Mouse (Mus musculus) heart, embryonic 13.5 days (tissue): ENCODE data around the gene Cd37. TPM values are rescaled to one million over a fixed set of nuclear protein-coding genes. Genes with fewer than 3 reads are reported as not detected.
"Not testable (repeated sequence)": the region's sequence is repeated elsewhere in the genome, so short reads cannot be mapped to it uniquely, and the experiment has no call there.

Source experiments
- ATAC-seq: fragments of 200-750 bp; cut with Nextera tagmentation; 2 replicates; pipeline ENCODE4 v1.8.0; 2017; ENCODE audit warnings: moderate TSS enrichment; ENCODE audit not compliant: insufficient number of reproducible peaks, low FRiP score, low TSS enrichment; ENCODE audit errors: extremely low read depth
- H3K27ac ChIP-seq: fragments of 300-500 bp; sonication (generic); replicated peaks from 2 replicates; pipeline ENCODE4 v1.5.1; 2015; ENCODE audit warnings: moderate library complexity, mild to moderate bottlenecking, inconsistent platforms
- H3K27me3 ChIP-seq: fragments of 300-500 bp; sonication (generic); replicated peaks from 2 replicates; pipeline ENCODE4 v1.6.1; 2015; ENCODE audit warnings: mild to moderate bottlenecking, inconsistent platforms
- H3K36me3 ChIP-seq: fragments of 300-500 bp; sonication (generic); 2 replicates; pipeline ENCODE4 v1.6.1; 2015; ENCODE audit warnings: mild to moderate bottlenecking, inconsistent platforms
- H3K4me1 ChIP-seq: fragments of 300-500 bp; sonication (generic); 2 replicates; pipeline ENCODE4 v1.6.1; 2015; ENCODE audit warnings: inconsistent platforms
- H3K4me2 ChIP-seq: fragments of 300-500 bp; sonication (generic); 2 replicates; pipeline ENCODE4 v1.6.1; 2015; ENCODE audit warnings: inconsistent platforms, mild to moderate bottlenecking, moderate library complexity
- H3K4me3 ChIP-seq: fragments of 300-500 bp; sonication (generic); 2 replicates; pipeline ENCODE4 v1.5.1; 2015; ENCODE audit warnings: moderate library complexity, mild to moderate bottlenecking, inconsistent platforms
- H3K9ac ChIP-seq: fragments of 300-500 bp; sonication (generic); 2 replicates; pipeline ENCODE4 v1.6.1; 2015; ENCODE audit warnings: inconsistent platforms, mild to moderate bottlenecking, moderate library complexity
- H3K9me3 ChIP-seq: fragments of 300-500 bp; sonication (generic); 2 replicates; pipeline ENCODE4 v1.6.1; 2016; ENCODE audit warnings: inconsistent platforms
- WGBS: fragments of 180-500 bp; shearing (Covaris S2); methylation state at CpG from one replicate; pipeline ENCODE4 v1.1.7; 2015; ENCODE audit warnings: mixed read lengths; 5-methylcytosine and 5-hydroxymethylcytosine counted together
- polyA plus RNA-seq: library from polyadenylated mRNA; unstranded; fragments of >200 nt; fragmentation: Nextera tagmentation; extraction: Ambion mirVana; gene quantifications from 2 replicates; pipeline ENCODE4 v1.2.1, GENCODE M21; 2015

The Cd37 gene
- polyA plus RNA-seq, 1 experiment from 2014 or later, result 2.4 TPM

GRCm38 (mm10) chr7:45257063-45257840 lies 18.3 kb upstream of the Cd37 start:
- peaks cover 15% of the 10 kb centered on the region for H3K27me3 ChIP-seq
- no peaks in the 10 kb centered on the region for H3K9me3 ChIP-seq
- H3K4me2 ChIP-seq, result no peak overlapping the region
- no peak overlapping the region; the same call in 1 of the 2 replicates for H3K9ac ChIP-seq
- WGBS, result 45% methylated on average over 11 of the region's 11 CpGs
- no peak overlapping the region for H3K27ac ChIP-seq
- no peak overlapping the region for H3K4me3 ChIP-seq
- ATAC-seq, result no peak
- H3K4me1 ChIP-seq, result peaks cover 28% of the 10 kb centered on the region
- H3K36me3 ChIP-seq, result no peaks in the 10 kb centered on the region

- H3K4me2 ChIP-seq, H3K27ac ChIP-seq, H3K4me3 ChIP-seq, H3K36me3 ChIP-seq, H3K9me3 ChIP-seq, ATAC-seq, H3K9ac ChIP-seq: not testable (repeated sequence)
- H3K4me1 ChIP-seq, result peaks cover 14% of the 10 kb centered on the region
- H3K27me3 ChIP-seq, result peaks cover 15% of the 10 kb centered on the region
- 53% methylated on average over 5 of the region's 7 CpGs for WGBS
These were observed 16.9 kb upstream of the Cd37 start for GRCm38 (mm10) chr7:45255822-45256221.

GRCm38 (mm10) chr7:45253806-45254205 lies 14.9 kb upstream of the Cd37 start:
- Histone ChIP-seq H3K9ac (no peak overlapping the region), H3K4me3 (no peak overlapping the region), H3K9me3 (no peaks in the 10 kb centered on the region), H3K36me3 (no peaks in the 10 kb centered on the region), H3K4me2 (no peak overlapping the region), H3K4me1 (peaks cover 9% of the 10 kb centered on the region), H3K27ac (no peak overlapping the region), H3K27me3 (0 out of 2 replicates have a peak, but pooled peaks cover 4% of the 10 kb centered on the region)
- ATAC-seq, result no peak
- WGBS, result 84% methylated on average over 8 of the region's 8 CpGs

DNA sequence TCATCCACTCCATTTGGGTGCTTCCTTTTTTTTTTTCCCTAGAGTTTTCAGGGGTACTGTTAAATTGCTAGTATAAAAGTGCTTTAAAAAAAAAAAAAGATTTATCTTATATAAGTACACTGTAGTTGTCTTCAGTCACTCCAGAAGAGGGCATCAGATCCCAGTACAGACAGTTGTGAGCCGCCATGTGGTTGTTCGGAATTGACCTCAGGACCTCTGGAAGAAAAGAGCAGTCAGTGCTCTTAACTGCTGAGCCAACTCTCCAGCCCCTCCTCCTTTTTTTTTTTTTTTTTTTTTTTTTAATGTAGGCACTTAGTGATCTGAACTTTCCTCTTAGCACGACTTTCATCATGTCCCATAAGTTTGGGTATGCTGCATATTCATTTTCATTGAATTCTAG lies 8.8 kb upstream of the Cd37 start:
- H3K27ac ChIP-seq, result no peak overlapping the region
- H3K36me3 ChIP-seq, result no peaks in the 10 kb centered on the region

GRCm38 (mm10) chr7:45241389-45241749 lies 2.5 kb upstream of the Cd37 start:
- no peak for ATAC-seq
- Histone ChIP-seq H3K9me3 (no peaks in the 10 kb centered on the region), H3K27me3 (peaks cover 42% of the 10 kb centered on the region), H3K27ac (no peak overlapping the region), H3K4me1 (peaks cover 18% of the 10 kb centered on the region), H3K4me3 (peak overlapping the region; percentile 36), H3K4me2 (peak overlapping the region; percentile 63), H3K9ac (peak overlapping the region; percentile 67), H3K36me3 (no peaks in the 10 kb centered on the region)
- 83% methylated on average over 6 of the region's 6 CpGs for WGBS

More for the DNA sequence above, 8.8 kb upstream of the Cd37 start:
- Histone ChIP-seq H3K27me3 (no peaks in the 10 kb centered on the region), H3K9me3 (no peaks in the 10 kb centered on the region), H3K9ac (no peak overlapping the region), H3K4me3 (no peak overlapping the region), H3K4me1 (no peaks in the 10 kb centered on the region), H3K4me2 (no peak overlapping the region)
- no peak for ATAC-seq
- WGBS, result 40% methylated on average over 3 of the region's 3 CpGs

DNA sequence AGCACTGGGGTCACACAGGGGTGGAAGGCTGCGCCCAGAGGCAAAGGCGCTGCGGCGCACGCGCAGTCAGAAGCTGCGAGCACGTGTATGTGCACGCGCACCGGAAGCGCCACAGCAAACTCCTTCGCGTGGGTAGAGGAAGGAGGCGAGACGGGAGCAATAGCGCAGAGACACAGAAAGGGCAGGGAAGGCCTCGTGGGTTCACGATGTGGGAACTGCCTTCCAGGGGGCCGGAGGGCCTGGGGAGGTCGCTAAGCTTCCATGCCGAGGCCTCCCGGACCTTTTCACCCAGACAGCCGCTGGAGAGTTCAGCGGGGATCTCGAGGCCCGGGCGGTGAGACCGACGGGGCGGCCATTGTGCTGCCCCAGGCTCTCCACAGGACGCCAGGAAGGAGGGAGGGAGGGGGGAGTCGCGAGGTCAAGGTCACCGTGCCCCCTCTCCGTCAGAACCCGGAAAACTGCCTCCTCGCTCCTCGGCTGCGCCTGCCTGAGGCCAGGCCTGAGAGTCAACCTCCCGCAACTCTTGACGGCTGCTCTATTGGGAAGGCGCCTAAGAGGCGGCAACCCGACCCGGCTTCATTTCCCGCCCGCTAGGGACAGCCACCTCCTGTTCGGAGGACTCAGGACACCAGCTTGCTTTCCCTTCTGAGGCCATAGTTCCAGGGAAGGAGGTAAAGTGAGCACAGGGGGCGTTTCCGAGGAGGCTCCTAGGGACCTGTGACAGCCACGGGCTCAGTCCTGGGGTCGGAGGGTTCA lies 1.9 kb upstream of the Cd37 start, which contains the start of gene Slc6a16:
Gene Slc6a16, plus strand, starts transcription at position 453 of the 756 bp plus-strand sequence.
- Histone ChIP-seq H3K36me3 (no peaks in the 10 kb centered on the region), H3K9me3 (no peaks in the 10 kb centered on the region), H3K27ac (no peak within 1 kb of the TSS), H3K27me3 (peaks cover 42% of the 10 kb centered on the region), H3K9ac (peak within 1 kb of the TSS; percentile 67), H3K4me1 (peaks cover 22% of the 10 kb centered on the region), H3K4me2 (peak within 1 kb of the TSS; percentile 63), H3K4me3 (peak within 1 kb of the TSS; percentile 36)
- WGBS, result 13% methylated on average over 53 of the region's 53 CpGs
- no peak; the same call in 1 of the 2 replicates for ATAC-seq

- Histone ChIP-seq H3K27ac (no peak overlapping the region), H3K4me3 (no peak overlapping the region), H3K36me3 (no peaks in the 10 kb centered on the region), H3K9ac (no peak overlapping the region), H3K4me1 (peaks cover 29% of the 10 kb centered on the region), H3K4me2 (no peak overlapping the region), H3K27me3 (peaks cover 42% of the 10 kb centered on the region), H3K9me3 (no peaks in the 10 kb centered on the region)
- 76% methylated on average over 7 of the region's 7 CpGs for WGBS
- ATAC-seq, result no peak
These were observed 1.2 kb upstream of the Cd37 start for GRCm38 (mm10) chr7:45240109-45240508.

GRCm38 (mm10) chr7:45237747-45238699 lies 892 bp downstream of the Cd37 start:
- Histone ChIP-seq H3K9ac (no peak overlapping the region), H3K9me3 (no peaks in the 10 kb centered on the region), H3K4me3 (no peak overlapping the region), H3K4me1 (peaks cover 50% of the 10 kb centered on the region), H3K4me2 (peak overlapping the region; percentile 33), H3K36me3 (peaks cover 10% of the 10 kb centered on the region), H3K27ac (no peak overlapping the region), H3K27me3 (peaks cover 42% of the 10 kb centered on the region)
- no peak for ATAC-seq
- WGBS, result 72% methylated on average over 17 of the region's 17 CpGs

- Histone ChIP-seq H3K27me3 (peaks cover 38% of the 10 kb centered on the region), H3K4me3 (peak overlapping the region; percentile 38), H3K36me3 (peaks cover 33% of the 10 kb centered on the region), H3K4me1 (peaks cover 59% of the 10 kb centered on the region), H3K4me2 (peak overlapping the region; percentile 59), H3K9ac (peak overlapping the region; percentile 72), H3K27ac (peak overlapping the region; percentile 74), H3K9me3 (no peaks in the 10 kb centered on the region)
- ATAC-seq, result no peak
- 28% methylated on average over 17 of the region's 17 CpGs for WGBS
These were observed 3.2 kb downstream of the Cd37 start for GRCm38 (mm10) chr7:45235656-45236180.

- H3K36me3 ChIP-seq, result peaks cover 36% of the 10 kb centered on the region
- H3K9me3 ChIP-seq, result no peaks in the 10 kb centered on the region
- peaks cover 56% of the 10 kb centered on the region for H3K4me1 ChIP-seq
- WGBS, result 2% methylated on average over 21 of the region's 21 CpGs
- H3K4me2 ChIP-seq, result peak overlapping the region; percentile 59
- peak; percentile 51 for ATAC-seq
- H3K4me3 ChIP-seq, result peak overlapping the region; percentile 38
- peak overlapping the region; percentile 72 for H3K9ac ChIP-seq
- H3K27ac ChIP-seq, result peak overlapping the region; percentile 74
- peaks cover 31% of the 10 kb centered on the region for H3K27me3 ChIP-seq
These were observed 3.9 kb downstream of the Cd37 start for GRCm38 (mm10) chr7:45234922-45235571.
